Mouse (Mus musculus): ENCODE results near the gene Dnase1l2. TPM values are rescaled to one million over a fixed set of nuclear protein-coding genes. Genes with fewer than 3 reads are reported as not detected.
A peak's percentile ranks its signal among the peaks of the same experiment; 100 is the strongest.

Dnase1l2 gene
- total RNA-seq (2014; rRNA removed; ENCODE audit: low replicate concordance) (1.9 and 4.5 TPM in 2 replicates), polyA plus RNA-seq (2015; fragmentation: Nextera tagmentation; extraction: Ambion mirVana) (0.36 and 0.44 TPM in 2 replicates)

DNA sequence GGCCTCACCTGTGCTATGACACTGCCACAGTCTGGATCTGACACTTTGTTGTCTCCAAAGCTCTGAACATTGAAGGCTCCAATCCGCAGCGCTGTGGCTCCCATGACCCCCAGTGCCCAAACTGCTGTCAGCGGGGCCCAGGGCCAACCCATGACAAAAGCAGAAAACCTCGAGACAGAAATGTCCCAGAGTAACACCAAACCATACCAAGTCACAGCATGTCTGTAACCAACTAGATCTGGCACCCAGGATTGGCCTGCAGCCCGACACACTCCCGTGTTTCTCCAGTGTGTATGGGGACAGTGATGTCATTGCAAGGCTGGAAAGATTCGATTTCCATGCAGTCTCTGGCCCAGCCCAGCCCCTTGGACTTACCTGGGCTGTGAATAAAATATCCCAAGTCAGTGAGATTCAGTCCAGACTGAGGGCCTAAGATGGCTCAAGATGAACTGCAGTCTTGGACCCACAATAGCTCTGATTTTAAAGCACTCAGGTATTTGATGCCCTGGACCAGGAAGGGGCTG lies at the start of gene Dnase1l2:
TSS of gene Dnase1l2 (minus strand) at position 474 of the 524 bp plus-strand sequence.
- Histone ChIP-seq H3K4me1 (ENCODE audit: control insufficient read depth, insufficient read depth) (no peaks in the 10 kb centered on the region), H3K36me3 (replicated peaks; ENCODE audit: control insufficient read depth, insufficient read depth, low read length) (peaks cover 88% of the 10 kb centered on the region), H3K9me3 (replicated peaks; ENCODE audit: control insufficient read depth, low read length) (no peaks in the 10 kb centered on the region), H3K4me2 (ENCODE audit: low read depth, low read length) (no peak within 1 kb of the TSS), H3K27me3 (ENCODE audit: control insufficient read depth, insufficient read depth, low read length) (no peaks in the 10 kb centered on the region), H3K9ac (replicated peaks; ENCODE audit: low read depth, low read length) (no peak within 1 kb of the TSS), H3K27ac (ENCODE audit: low read depth) (no peak within 1 kb of the TSS), H3K4me3 (ENCODE audit: low read depth, low read length) (no peak within 1 kb of the TSS)
- WGBS = 64% methylated on average over 7 of the region's 7 CpGs
- ATAC-seq (ENCODE audit: insufficient read depth, low read depth) = no peak
- no peak for DNase-seq (ENCODE audit: low spot score)
- TF ChIP-seq CTCF (IDR thresholded peaks at IDR 0.05; ENCODE audit: low read depth) = no peak
- no peak for TF ChIP-seq EP300 (IDR thresholded peaks at IDR 0.05; ENCODE audit: low read depth)

- no peaks in the 10 kb centered on the region for H3K36me3 ChIP-seq (replicated peaks; ENCODE audit: control insufficient read depth, insufficient read depth, low read length)
- peaks cover 31% of the 10 kb centered on the region for H3K27me3 ChIP-seq (ENCODE audit: control insufficient read depth, insufficient read depth, low read length)
- H3K4me2 ChIP-seq (ENCODE audit: low read depth, low read length) = no peak overlapping the region
- H3K27ac ChIP-seq (ENCODE audit: low read depth) = no peak overlapping the region
- H3K4me1 ChIP-seq (ENCODE audit: control insufficient read depth, insufficient read depth) = peaks cover 8% of the 10 kb centered on the region; the same call in 1 of the 2 replicates
- H3K9me3 ChIP-seq (replicated peaks; ENCODE audit: control insufficient read depth, low read length) = no peaks in the 10 kb centered on the region
- DNase-seq (ENCODE audit: low spot score) = no peak
- no peak for TF ChIP-seq CTCF (IDR thresholded peaks at IDR 0.05; ENCODE audit: low read depth)
- TF ChIP-seq EP300 (IDR thresholded peaks at IDR 0.05; ENCODE audit: low read depth) = no peak
- 92% methylated on average over 4 of the region's 4 CpGs for WGBS
- no peak overlapping the region for H3K4me3 ChIP-seq (ENCODE audit: low read depth, low read length)
- no peak overlapping the region for H3K9ac ChIP-seq (replicated peaks; ENCODE audit: low read depth, low read length)
- ATAC-seq (ENCODE audit: insufficient read depth, low read depth) = no peak
These were observed 47.5 kb upstream of the Dnase1l2 start for GRCm38 (mm10) chr17:24490399-24490798.

DNA sequence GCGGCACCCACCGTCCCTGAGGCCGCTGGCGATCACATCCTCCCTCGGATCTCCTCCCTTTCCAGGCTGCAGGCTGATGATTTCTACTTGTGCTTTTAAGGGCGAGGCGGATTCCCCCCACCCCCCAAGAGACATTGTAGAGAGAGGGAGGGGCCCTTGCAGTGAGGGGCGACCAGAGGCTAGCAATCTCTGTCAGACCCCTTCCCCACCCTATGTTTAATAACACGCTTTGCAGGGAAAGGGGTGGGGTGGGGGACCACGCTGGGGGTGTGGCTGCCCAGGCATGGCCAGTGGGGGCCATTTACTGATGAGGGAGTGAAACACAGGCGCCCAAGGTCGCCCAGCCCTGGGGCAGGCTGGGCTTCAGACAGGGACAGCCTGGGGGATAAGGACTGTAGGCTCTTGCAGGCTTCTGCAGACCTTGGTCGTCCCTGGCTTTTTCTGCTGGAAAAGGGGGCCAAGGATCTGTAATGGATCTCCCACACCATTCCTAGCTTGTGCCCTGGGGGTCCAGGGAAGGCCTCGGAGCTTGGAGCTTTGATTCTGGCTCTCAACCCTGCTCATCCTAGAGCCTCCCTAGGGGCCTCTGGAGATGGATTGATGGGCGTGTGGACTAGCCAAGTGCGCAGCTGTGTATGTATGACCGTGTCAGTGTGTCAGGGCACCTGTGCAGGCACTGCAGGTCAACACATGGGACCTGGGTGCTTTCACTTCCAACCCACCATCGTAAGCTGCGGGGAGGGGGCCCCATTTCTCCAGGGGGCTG lies 46.5 kb upstream of the Dnase1l2 start:
- Histone ChIP-seq H3K36me3 (replicated peaks; ENCODE audit: control insufficient read depth, insufficient read depth, low read length) (no peaks in the 10 kb centered on the region), H3K9ac (replicated peaks; ENCODE audit: low read depth, low read length) (peak overlapping the region; percentile 59), H3K27ac (ENCODE audit: low read depth) (no peak overlapping the region), H3K9me3 (replicated peaks; ENCODE audit: control insufficient read depth, low read length) (no peaks in the 10 kb centered on the region), H3K4me3 (ENCODE audit: low read depth, low read length) (peak overlapping the region; percentile 59), H3K4me1 (ENCODE audit: control insufficient read depth, insufficient read depth) (peaks cover 11% of the 10 kb centered on the region; the same call in 1 of the 2 replicates), H3K27me3 (ENCODE audit: control insufficient read depth, insufficient read depth, low read length) (peaks cover 34% of the 10 kb centered on the region), H3K4me2 (ENCODE audit: low read depth, low read length) (peak overlapping the region; percentile 97)
- WGBS = 29% methylated on average over 19 of the region's 19 CpGs
- ATAC-seq (ENCODE audit: insufficient read depth, low read depth) = no peak
- no peak for DNase-seq (ENCODE audit: low spot score)
- TF ChIP-seq CTCF (IDR thresholded peaks at IDR 0.05; ENCODE audit: low read depth) (no peak), EP300 (IDR thresholded peaks at IDR 0.05; ENCODE audit: low read depth) (no peak)

DNA sequence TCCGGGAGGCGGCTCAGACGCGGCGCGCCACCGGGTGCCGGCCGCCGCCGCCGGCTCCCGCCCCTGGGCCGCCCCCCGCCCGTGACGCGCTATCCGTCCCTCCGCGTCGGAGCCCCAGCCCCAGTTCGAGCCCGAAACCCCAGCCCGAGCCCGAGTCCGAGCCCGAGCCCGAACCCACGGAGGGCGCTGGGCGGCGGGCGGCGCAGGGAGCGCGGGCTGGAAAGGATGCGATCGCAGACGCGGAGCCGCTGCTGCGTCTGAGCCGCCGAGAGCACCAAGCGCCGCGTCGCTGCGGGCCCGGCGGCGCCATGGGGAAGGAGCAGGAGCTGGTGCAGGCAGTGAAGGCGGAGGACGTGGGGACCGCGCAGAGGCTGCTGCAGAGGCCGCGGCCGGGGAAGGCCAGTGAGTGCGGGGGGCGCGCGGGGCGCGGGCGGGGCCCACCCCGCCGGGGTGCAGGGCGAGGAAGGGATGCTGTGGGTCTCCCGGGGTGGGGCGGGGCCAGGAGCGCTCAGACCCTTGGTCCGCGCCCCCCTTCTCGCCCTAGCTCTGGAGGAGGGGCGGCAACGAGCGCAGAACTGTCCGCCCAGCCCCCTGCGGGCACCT lies 45.9 kb upstream of the Dnase1l2 start:
- peak overlapping the region; percentile 59 for H3K4me3 ChIP-seq (ENCODE audit: low read depth, low read length)
- H3K36me3 ChIP-seq (replicated peaks; ENCODE audit: control insufficient read depth, insufficient read depth, low read length) = no peaks in the 10 kb centered on the region
- H3K27me3 ChIP-seq (ENCODE audit: control insufficient read depth, insufficient read depth, low read length) = peaks cover 35% of the 10 kb centered on the region
- no peak for DNase-seq (ENCODE audit: low spot score)
- ATAC-seq (ENCODE audit: insufficient read depth, low read depth) = peak; percentile 34
- H3K9me3 ChIP-seq (replicated peaks; ENCODE audit: control insufficient read depth, low read length) = no peaks in the 10 kb centered on the region
- WGBS = under 1% methylated on average over 53 of the region's 81 CpGs
- H3K9ac ChIP-seq (replicated peaks; ENCODE audit: low read depth, low read length) = peak overlapping the region; percentile 59
- TF ChIP-seq EP300 (IDR thresholded peaks at IDR 0.05; ENCODE audit: low read depth) = no peak
- TF ChIP-seq CTCF (IDR thresholded peaks at IDR 0.05; ENCODE audit: low read depth) = no peak
- peak overlapping the region; percentile 97 for H3K4me2 ChIP-seq (ENCODE audit: low read depth, low read length)
- no peak overlapping the region for H3K27ac ChIP-seq (ENCODE audit: low read depth)
- H3K4me1 ChIP-seq (ENCODE audit: control insufficient read depth, insufficient read depth) = peaks cover 11% of the 10 kb centered on the region; the same call in 1 of the 2 replicates

GRCm38 (mm10) chr17:24488186-24488661 lies 45.3 kb upstream of the Dnase1l2 start, which contains the start of gene Caskin1:
Gene Caskin1, plus strand, starts transcription at chr17:24488601.
- Histone ChIP-seq H3K4me1 (ENCODE audit: control insufficient read depth, insufficient read depth) (peaks cover 11% of the 10 kb centered on the region; the same call in 1 of the 2 replicates), H3K4me3 (ENCODE audit: low read depth, low read length) (peak within 1 kb of the TSS; percentile 59), H3K27me3 (ENCODE audit: control insufficient read depth, insufficient read depth, low read length) (peaks cover 35% of the 10 kb centered on the region), H3K9ac (replicated peaks; ENCODE audit: low read depth, low read length) (peak within 1 kb of the TSS; percentile 59), H3K27ac (ENCODE audit: low read depth) (no peak within 1 kb of the TSS), H3K36me3 (replicated peaks; ENCODE audit: control insufficient read depth, insufficient read depth, low read length) (no peaks in the 10 kb centered on the region), H3K4me2 (ENCODE audit: low read depth, low read length) (peak within 1 kb of the TSS; percentile 97), H3K9me3 (replicated peaks; ENCODE audit: control insufficient read depth, low read length) (no peaks in the 10 kb centered on the region)
- DNase-seq (ENCODE audit: low spot score) = no peak
- TF ChIP-seq EP300 (IDR thresholded peaks at IDR 0.05; ENCODE audit: low read depth) (no peak), CTCF (IDR thresholded peaks at IDR 0.05; ENCODE audit: low read depth) (no peak)
- under 1% methylated on average over 41 of the region's 45 CpGs for WGBS
- ATAC-seq (ENCODE audit: insufficient read depth, low read depth) = peak; percentile 28; the same call in 1 of the 2 replicates
